Mouse (Mus musculus) cerebellum, adult 2 months (tissue): ENCODE measurements at regions not wholly inside any gene's neighbourhood (a gene's known extent, or its start where the extent isn't known, plus 50 kb on each side); places are given as distances from the start of the nearest gene placed in this dataset.

Source experiments
- CTCF ChIP-seq: fragments of 200-500 bp; IDR thresholded peaks from 2 replicates; pipeline ENCODE4 v1.5.1; 2011; ENCODE audit warnings: low read depth, mild to moderate bottlenecking, control low read depth, low read length, moderate library complexity, borderline replicate concordance; ENCODE audit not compliant: insufficient read depth
- POLR2A ChIP-seq: fragments of 200-500 bp; IDR thresholded peaks from 2 replicates; pipeline ENCODE4 v1.6.1; 2011; ENCODE audit warnings: low read length, control low read depth, borderline replicate concordance; ENCODE audit not compliant: insufficient read depth

DNA sequence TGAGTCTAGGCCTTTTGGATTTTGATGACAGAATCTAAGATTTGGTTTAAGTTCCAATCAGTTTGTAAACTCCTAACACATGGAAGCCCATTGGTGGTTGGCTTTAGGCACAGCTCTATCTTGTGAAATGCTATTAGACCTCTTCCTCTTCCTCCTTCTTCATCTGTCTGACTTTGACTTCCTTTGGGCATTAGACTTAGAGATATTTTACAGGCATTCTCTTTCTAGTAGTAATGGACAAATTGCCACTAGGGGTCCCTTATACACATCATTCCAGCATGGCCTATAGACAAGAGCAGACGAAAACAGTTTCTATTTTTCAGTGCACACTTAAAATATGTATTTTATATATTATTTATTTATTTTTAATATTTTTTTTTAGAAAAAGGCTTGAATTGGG lies 221.5 kb downstream of the 1500009L16Rik start:
- TF ChIP-seq POLR2A = no peak
- no peak for TF ChIP-seq CTCF
